Mouse (Mus musculus) ES-Bruce4 (cell line): ENCODE measurements around the gene Pex19. TPM values are rescaled to one million over a fixed set of nuclear protein-coding genes. Genes with fewer than 3 reads are reported as not detected.

Experiments used
- H3K27ac ChIP-seq: 2 replicates; pipeline ENCODE4 v1.5.1; 2012; ENCODE audit warnings: low read length, inconsistent platforms; ENCODE audit not compliant: insufficient read depth
- H3K27me3 ChIP-seq: 2 replicates; pipeline ENCODE4 v1.6.1; 2012; ENCODE audit warnings: mild to moderate bottlenecking, low read length, inconsistent platforms; ENCODE audit not compliant: control insufficient read depth, poor library complexity, insufficient read depth, severe bottlenecking
- H3K36me3 ChIP-seq: 2 replicates; pipeline ENCODE4 v1.6.1; 2012; ENCODE audit warnings: inconsistent platforms, mild to moderate bottlenecking, low read length, moderate library complexity; ENCODE audit not compliant: control insufficient read depth, poor library complexity, insufficient read depth, severe bottlenecking
- H3K4me1 ChIP-seq: one replicate; pipeline ENCODE4 v1.8.1; 2011; ENCODE audit warnings: low read length; ENCODE audit not compliant: control insufficient read depth, insufficient read depth
- H3K4me3 ChIP-seq: 2 replicates; pipeline ENCODE4 v1.5.1; 2011; ENCODE audit warnings: low read depth, mild to moderate bottlenecking, low read length
- H3K9ac ChIP-seq: 2 replicates; pipeline ENCODE4 v1.6.1; 2012; ENCODE audit warnings: low read depth, mild to moderate bottlenecking, inconsistent platforms; ENCODE audit not compliant: poor library complexity, severe bottlenecking
- H3K9me3 ChIP-seq: replicated peaks from 2 replicates; pipeline ENCODE4 v1.6.1; 2012; ENCODE audit warnings: mild to moderate bottlenecking, low read length, inconsistent platforms; ENCODE audit not compliant: control insufficient read depth, poor library complexity, insufficient read depth, severe bottlenecking
- CTCF ChIP-seq: IDR thresholded peaks from one replicate; pipeline ENCODE4 v1.8.1; 2011; ENCODE audit warnings: low read depth, low read length
- EP300 ChIP-seq: IDR thresholded peaks from 2 replicates; pipeline ENCODE4 v1.6.1; 2011; ENCODE audit warnings: low read depth, low read length; ENCODE audit not compliant: insufficient read depth
- POLR2A ChIP-seq: IDR thresholded peaks from one replicate; pipeline ENCODE4 v1.8.1; 2011; ENCODE audit warnings: low read length; ENCODE audit not compliant: insufficient read depth
- polyA plus RNA-seq: library from polyadenylated mRNA; stranded (reverse); fragments of >200 nt; gene quantifications from 2 replicates; pipeline ENCODE4 v1.2.4, GENCODE M21; 2011; ENCODE audit warnings: low read depth; ENCODE audit not compliant: missing spikeins, insufficient read depth, insufficient read length

Gene Pex19
- polyA plus RNA-seq, 1 experiment = 83.8 TPM

- Histone ChIP-seq H3K27ac (no peak overlapping the region), H3K9me3 (no peaks in the 10 kb centered on the region), H3K36me3 (peaks cover 65% of the 10 kb centered on the region), H3K9ac (no peak overlapping the region), H3K27me3 (no peaks in the 10 kb centered on the region), H3K4me1 (no peaks in the 10 kb centered on the region), H3K4me3 (no peak overlapping the region)
- TF ChIP-seq CTCF (no peak), POLR2A (no peak), EP300 (no peak)
Observed at GRCm38 (mm10) chr1:172116948-172117347, 9.6 kb upstream of the Pex19 start.

GRCm38 (mm10) chr1:172119100-172119499 lies 7.5 kb upstream of the Pex19 start:
- Histone ChIP-seq H3K9ac (no peak overlapping the region), H3K27ac (no peak overlapping the region), H3K4me1 (no peaks in the 10 kb centered on the region), H3K4me3 (no peak overlapping the region), H3K9me3 (no peaks in the 10 kb centered on the region), H3K27me3 (no peaks in the 10 kb centered on the region), H3K36me3 (peaks cover 51% of the 10 kb centered on the region)
- TF ChIP-seq POLR2A = no peak

- no peak for TF ChIP-seq EP300
- TF ChIP-seq CTCF = peak; percentile 55
- no peak for TF ChIP-seq POLR2A
- H3K27me3 ChIP-seq = no peaks in the 10 kb centered on the region
- peaks cover 45% of the 10 kb centered on the region for H3K36me3 ChIP-seq
- H3K4me1 ChIP-seq = no peaks in the 10 kb centered on the region
- no peak overlapping the region for H3K27ac ChIP-seq
- no peak overlapping the region for H3K9ac ChIP-seq
- H3K4me3 ChIP-seq = no peak overlapping the region
- no peaks in the 10 kb centered on the region for H3K9me3 ChIP-seq
Observed at GRCm38 (mm10) chr1:172119720-172120119, 6.8 kb upstream of the Pex19 start.

- H3K9ac ChIP-seq = no peak overlapping the region
- H3K27ac ChIP-seq = no peak overlapping the region
- H3K9me3 ChIP-seq = no peaks in the 10 kb centered on the region
- H3K4me3 ChIP-seq = no peak overlapping the region
- peaks cover 2% of the 10 kb centered on the region for H3K4me1 ChIP-seq
- H3K27me3 ChIP-seq = no peaks in the 10 kb centered on the region
- peaks cover 25% of the 10 kb centered on the region for H3K36me3 ChIP-seq
- TF ChIP-seq EP300 (no peak), POLR2A (no peak), CTCF (no peak)
Observed at GRCm38 (mm10) chr1:172122671-172123070, 3.9 kb upstream of the Pex19 start.

GRCm38 (mm10) chr1:172124572-172124971 lies 2.0 kb upstream of the Pex19 start:
- H3K27me3 ChIP-seq = no peaks in the 10 kb centered on the region
- no peak overlapping the region for H3K4me3 ChIP-seq
- peaks cover 21% of the 10 kb centered on the region for H3K36me3 ChIP-seq
- H3K9me3 ChIP-seq = no peaks in the 10 kb centered on the region
- H3K4me1 ChIP-seq = peaks cover 2% of the 10 kb centered on the region
- no peak overlapping the region for H3K27ac ChIP-seq
- no peak overlapping the region for H3K9ac ChIP-seq
- TF ChIP-seq CTCF (no peak), EP300 (no peak), POLR2A (no peak)

GRCm38 (mm10) chr1:172127487-172127886 lies 932 bp downstream of the Pex19 start:
- H3K9ac ChIP-seq = peak overlapping the region; percentile 87
- H3K4me1 ChIP-seq = peaks cover 2% of the 10 kb centered on the region
- no peaks in the 10 kb centered on the region for H3K9me3 ChIP-seq
- H3K36me3 ChIP-seq = peaks cover 37% of the 10 kb centered on the region
- H3K27me3 ChIP-seq = no peaks in the 10 kb centered on the region
- TF ChIP-seq CTCF = no peak
- no peak for TF ChIP-seq POLR2A
- TF ChIP-seq EP300 = no peak
- H3K4me3 ChIP-seq = peak overlapping the region; percentile 97
- H3K27ac ChIP-seq = no peak overlapping the region
